Mouse (Mus musculus): ENCODE results near the gene Wdr92.
A peak's percentile ranks its signal among the peaks of the same experiment; 100 is the strongest.
"Not testable (repeated sequence)": the region's sequence is repeated elsewhere in the genome, so short reads cannot be mapped to it uniquely, and the experiment has no call there.

The Wdr92 gene

GRCm38 (mm10) chr11:17202481-17202880, 20.6 kb downstream of the Wdr92 start:
- no peak for DNase-seq (ENCODE audit: low read depth, low spot score)

DNA sequence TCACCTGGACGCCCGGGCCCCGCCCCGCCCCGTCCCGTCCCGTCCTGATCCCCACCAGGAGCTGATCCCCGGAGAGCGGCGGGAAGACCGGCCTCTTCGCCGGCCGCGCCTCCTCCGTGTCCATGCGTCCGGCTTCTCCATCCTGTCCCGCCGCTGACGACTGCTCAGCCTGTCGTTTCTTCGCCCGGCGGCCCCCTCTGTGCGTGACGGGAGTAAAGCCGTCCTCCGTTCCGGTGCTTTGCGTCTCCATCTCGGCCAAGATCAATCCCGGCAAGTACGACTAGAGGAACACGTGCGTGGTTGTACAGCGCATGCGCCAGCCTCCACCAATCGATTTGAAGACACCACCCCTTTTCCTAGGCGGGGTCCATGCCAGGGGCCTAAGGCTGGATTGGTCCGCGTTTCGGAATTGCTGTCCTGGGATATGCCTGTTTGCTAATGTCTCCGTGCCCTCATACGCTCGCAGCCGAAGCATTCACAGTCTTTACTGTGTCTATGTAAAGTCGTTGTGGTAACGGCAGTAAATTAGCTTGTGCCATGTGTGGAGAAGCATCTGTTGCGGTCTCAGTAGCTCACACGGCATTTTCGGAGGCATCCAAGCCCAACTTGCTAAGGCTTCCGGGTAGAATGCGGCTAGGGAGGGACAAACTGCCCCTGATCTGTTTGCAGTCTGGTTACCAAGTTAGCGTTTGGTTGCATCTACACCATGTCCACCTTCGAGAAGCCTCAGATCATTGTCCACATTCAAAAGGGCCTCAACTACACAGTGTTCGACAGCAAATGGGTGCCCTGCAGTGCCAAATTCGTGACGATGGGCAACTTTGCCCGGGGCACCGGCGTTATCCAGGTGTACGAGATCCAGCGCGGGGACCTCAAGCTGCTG, 29.6 kb downstream of the Wdr92 start, which contains the start of gene Pno1:
Pno1 (minus strand) TSS at position 311 of the 883 bp plus-strand sequence.
- DNase-seq (ENCODE audit: low read depth, low spot score), result peak; percentile 98

- no peak for DNase-seq (ENCODE audit: low read depth, low spot score)
Observed at GRCm38 (mm10) chr11:17212141-17212495, 30.2 kb downstream of the Wdr92 start.

DNA sequence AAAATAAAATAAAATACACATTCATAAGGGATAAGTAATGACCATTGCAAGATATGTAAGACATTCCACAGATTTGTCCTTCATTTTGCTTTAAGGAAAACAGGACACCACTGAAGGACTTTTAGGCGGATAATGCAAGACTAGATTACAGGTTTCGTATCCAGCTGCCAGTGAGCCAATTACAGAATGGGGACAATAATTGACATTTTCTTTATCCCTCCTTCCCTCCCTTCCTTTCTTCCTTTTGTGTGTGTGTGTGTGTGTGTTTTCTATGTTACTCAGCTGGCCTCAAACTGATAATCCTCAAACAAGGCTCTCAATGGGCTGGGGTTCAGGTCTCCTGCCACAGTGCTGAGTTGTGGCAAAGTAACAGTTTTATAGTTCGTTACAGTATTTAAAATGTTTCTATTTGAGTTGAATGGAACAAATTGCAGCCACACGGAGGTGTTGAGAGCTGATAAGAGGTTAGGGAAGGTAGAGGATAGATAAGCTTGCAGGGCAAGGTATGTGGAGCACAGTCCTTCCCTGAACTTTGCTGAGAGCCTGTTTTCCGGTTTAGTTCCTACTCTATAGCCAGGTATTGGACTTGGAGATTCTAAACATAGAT, 31.1 kb downstream of the Wdr92 start:
- no peak for DNase-seq (ENCODE audit: low read depth, low spot score)

- no peak for DNase-seq (ENCODE audit: low read depth, low spot score)
Observed at GRCm38 (mm10) chr11:17215475-17215874, 33.6 kb downstream of the Wdr92 start.

DNA sequence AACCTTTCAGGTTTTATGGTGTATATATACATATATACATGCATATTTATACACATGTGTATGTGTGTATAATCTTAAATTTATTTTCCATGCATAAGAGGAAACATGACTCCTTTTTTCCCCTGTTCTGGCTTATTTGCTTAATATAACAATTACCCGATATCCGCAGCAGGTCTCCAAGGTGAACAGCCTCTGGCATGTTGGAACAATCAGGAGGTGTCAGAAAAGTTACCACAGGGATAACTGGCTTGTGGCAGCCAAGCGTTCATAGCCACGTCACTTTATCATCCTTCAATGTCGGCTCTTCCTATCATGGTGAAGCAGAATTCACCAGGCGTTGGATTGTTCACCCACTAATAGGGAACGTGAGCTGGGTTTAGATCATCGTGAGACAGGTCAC, 39.2 kb downstream of the Wdr92 start:
- no peak for DNase-seq (ENCODE audit: low read depth, low spot score)

DNA sequence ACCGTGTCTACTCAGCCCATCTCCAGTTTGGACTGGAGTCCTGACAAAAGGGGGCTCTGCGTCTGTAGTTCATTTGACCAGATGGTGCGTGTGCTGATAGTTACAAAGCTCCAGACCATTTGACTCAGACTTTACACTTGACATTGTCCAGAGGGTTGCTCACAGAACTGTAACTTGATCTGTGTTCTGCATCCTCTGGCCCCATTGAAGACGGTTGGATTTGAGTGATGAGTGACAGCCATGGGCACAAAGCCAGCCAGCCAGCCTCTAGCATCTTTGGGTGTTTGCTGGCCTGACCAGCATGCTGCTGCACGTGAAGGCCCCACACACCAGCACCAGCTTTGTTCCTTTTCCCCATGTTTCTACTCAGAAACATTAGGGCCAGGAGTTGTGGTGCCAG, 50.9 kb downstream of the Wdr92 start:
- DNase-seq (ENCODE audit: low read depth, low spot score), result no peak

DNA sequence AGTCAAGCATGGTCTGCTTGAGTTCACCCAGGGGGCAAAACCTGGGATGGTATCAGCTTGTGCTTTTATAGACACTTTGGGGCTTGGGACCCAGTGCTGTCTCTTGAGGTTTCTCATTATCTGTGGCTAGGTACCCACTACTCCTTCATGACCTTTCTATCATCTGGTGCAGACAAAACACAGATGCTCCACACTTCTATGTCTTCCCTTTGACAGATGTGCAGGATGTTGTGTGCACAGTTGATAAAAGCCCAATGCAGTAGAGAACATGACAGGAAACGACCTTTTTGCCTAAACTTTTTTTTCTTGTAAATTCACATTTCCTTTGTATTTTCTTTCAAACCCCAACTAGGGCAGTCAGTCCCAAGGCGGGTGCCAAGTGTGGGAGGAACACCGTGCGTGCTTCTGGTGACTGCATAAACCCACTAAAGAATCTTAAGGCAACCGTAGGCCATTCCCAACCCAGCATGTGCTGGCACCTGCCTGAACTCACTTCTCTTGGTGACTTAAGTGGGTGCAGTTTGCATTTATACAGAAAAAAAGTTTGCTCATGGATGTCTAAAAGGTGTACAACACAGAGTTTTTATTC, 54.6 kb downstream of the Wdr92 start:
- no peak for DNase-seq (ENCODE audit: low read depth, low spot score)

GRCm38 (mm10) chr11:17238598-17238997, 56.7 kb downstream of the Wdr92 start:
- not testable (repeated sequence) for DNase-seq (ENCODE audit: low read depth, low spot score)

DNA sequence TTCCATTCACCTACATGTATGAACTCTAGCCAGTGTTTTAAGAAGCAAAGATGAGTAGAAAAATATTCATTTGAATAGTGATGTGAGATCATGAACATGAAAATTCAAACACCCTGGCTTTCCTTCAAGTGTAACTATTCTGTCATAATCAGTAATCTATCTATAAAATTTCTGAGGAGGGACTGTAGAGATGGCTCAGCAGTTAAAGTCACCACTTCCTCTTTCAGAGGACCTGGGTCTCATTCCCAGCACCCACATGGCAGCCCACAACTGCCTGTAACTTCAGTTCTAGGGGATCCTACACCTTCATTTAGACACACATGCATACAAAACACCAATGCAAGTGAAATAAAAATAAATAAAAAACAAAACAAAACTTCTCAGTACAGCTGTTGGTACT, 66.8 kb downstream of the Wdr92 start:
- no peak for DNase-seq (ENCODE audit: low read depth, low spot score)

GRCm38 (mm10) chr11:17256813-17257365, 75.0 kb downstream of the Wdr92 start:
- no peak for DNase-seq (ENCODE audit: low read depth, low spot score)

- peak; percentile 96 for DNase-seq (ENCODE audit: low read depth, low spot score)
Observed at GRCm38 (mm10) chr11:17257443-17257842, 75.5 kb downstream of the Wdr92 start, which contains the start of gene C1d. C1d (plus strand) TSS chr11:17257579.

GRCm38 (mm10) chr11:17257861-17258260, 76.0 kb downstream of the Wdr92 start:
- no peak for DNase-seq (ENCODE audit: low read depth, low spot score)

- DNase-seq (ENCODE audit: low read depth, low spot score), result no peak
Observed at GRCm38 (mm10) chr11:17267176-17267575, 85.3 kb downstream of the Wdr92 start.

- peak; percentile 42 for DNase-seq (ENCODE audit: low read depth, low spot score)
Observed at GRCm38 (mm10) chr11:17268801-17269200, 86.9 kb downstream of the Wdr92 start.

DNA sequence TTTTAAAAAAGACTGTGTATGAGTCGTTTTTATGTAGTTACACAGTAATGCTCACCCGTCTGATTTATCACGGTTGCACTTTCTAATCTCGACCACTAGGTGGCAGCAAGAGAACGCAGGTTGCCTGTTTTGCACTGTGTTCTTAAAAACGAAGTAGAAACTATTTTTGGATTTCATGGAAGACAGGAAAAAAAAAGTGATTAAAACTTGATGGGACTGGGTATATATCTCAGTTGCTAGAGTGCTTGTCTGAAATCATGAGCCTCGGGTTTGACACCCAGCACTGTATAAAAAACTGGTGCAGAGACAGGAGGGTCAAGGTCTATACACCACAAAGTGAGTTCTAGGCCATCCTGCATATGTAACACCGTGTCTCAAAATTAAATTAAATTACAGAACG, 98.1 kb downstream of the Wdr92 start:
- DNase-seq (ENCODE audit: low read depth, low spot score), result peak; percentile 30
